Mouse (Mus musculus) liver, adult 2 months (tissue): ENCODE results near the gene Slc25a25. TPM values are rescaled to one million over a fixed set of nuclear protein-coding genes. Genes with fewer than 3 reads are reported as not detected.

ENCODE experiments used
- DNase-seq: peaks from one replicate; pipeline ENCODE4 v3.0.0-alpha.2; 2011; ENCODE audit warnings: low read depth, low spot score; ENCODE audit errors: extremely low read depth
- H3K27ac ChIP-seq: fragments of 200-500 bp; replicated peaks from 2 replicates; pipeline ENCODE4 v1.5.1; 2012; ENCODE audit warnings: low read depth, mild to moderate bottlenecking, control low read depth, inconsistent platforms, low read length; ENCODE audit not compliant: insufficient read depth
- H3K27me3 ChIP-seq: fragments of 200-500 bp; 2 replicates; pipeline ENCODE4 v1.6.1; 2012; ENCODE audit warnings: mild to moderate bottlenecking, moderate library complexity, low read length, inconsistent platforms; ENCODE audit not compliant: control insufficient read depth, insufficient read depth
- H3K36me3 ChIP-seq: fragments of 200-500 bp; 2 replicates; pipeline ENCODE4 v1.6.1; 2012; ENCODE audit warnings: low read length, inconsistent platforms; ENCODE audit not compliant: control insufficient read depth, insufficient read depth
- H3K4me1 ChIP-seq: fragments of 200-500 bp; 2 replicates; pipeline ENCODE4 v1.6.1; 2011; ENCODE audit warnings: low read length; ENCODE audit not compliant: control insufficient read depth, insufficient read depth
- H3K4me3 ChIP-seq: fragments of 200-500 bp; 2 replicates; pipeline ENCODE4 v1.5.1; 2011; ENCODE audit warnings: low read depth, mild to moderate bottlenecking, control low read depth, low read length, moderate library complexity; ENCODE audit not compliant: insufficient read depth
- H3K79me2 ChIP-seq: fragments of 200-500 bp; 2 replicates; pipeline ENCODE4 v1.6.1; 2012; ENCODE audit warnings: inconsistent platforms, mild to moderate bottlenecking, low read length, moderate library complexity; ENCODE audit not compliant: control insufficient read depth, insufficient read depth
- H3K9ac ChIP-seq: fragments of 200-500 bp; 2 replicates; pipeline ENCODE4 v1.6.1; 2012; ENCODE audit warnings: low read depth, mild to moderate bottlenecking, control low read depth, inconsistent platforms, low read length
- CTCF ChIP-seq: fragments of 200-500 bp; IDR thresholded peaks from 2 replicates; pipeline ENCODE4 v1.5.1; 2011; ENCODE audit warnings: low read depth, low read length, control low read depth
- POLR2A ChIP-seq: fragments of 200-500 bp; IDR thresholded peaks from 2 replicates; pipeline ENCODE4 v1.6.1; 2011; ENCODE audit warnings: low read length, control low read depth; ENCODE audit not compliant: insufficient read depth; ENCODE audit errors: extremely low read depth
- WGBS: fragments of 180-500 bp; shearing (Covaris S2); methylation state at CpG from one replicate; pipeline ENCODE4 v1.1.7; 2018; 5-methylcytosine and 5-hydroxymethylcytosine counted together
- polyA plus RNA-seq: library from polyadenylated mRNA; depleted of rRNA; stranded (reverse); fragments of >200 nt; gene quantifications from 2 replicates; pipeline ENCODE4 v1.2.3, GENCODE M21; 2012
- total RNA-seq: library from RNA; depleted of rRNA; stranded (reverse); fragments of >200 nt; gene quantifications from 2 replicates; pipeline ENCODE4 v1.2.3, GENCODE M21; 2014

The Slc25a25 gene
- total and polyA plus RNA-seq, 2 experiments, result 41.9 to 57.9 TPM

DNA sequence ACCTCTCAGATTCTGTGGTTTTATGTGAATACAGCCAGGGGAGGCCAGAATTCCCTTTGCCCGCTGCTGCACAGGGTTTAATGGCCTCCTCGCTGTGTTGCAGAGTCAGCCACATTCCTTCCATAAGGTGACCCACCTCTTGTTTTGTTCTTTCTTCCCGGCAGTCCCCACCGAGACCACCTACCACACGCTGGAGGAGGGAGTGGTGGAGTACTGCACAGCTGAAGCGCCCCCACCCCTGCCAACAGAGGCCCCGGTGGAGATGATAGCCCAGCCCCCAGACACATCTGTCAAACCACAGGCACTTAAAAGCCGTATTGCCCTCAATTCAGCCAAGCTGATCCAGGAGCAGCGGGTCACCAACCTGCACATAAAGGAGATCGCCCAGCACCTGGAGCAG is 3.4 kb upstream of the Slc25a25 start:
- 95% methylated on average over 10 of the region's 10 CpGs for WGBS
- no peaks in the 10 kb centered on the region for H3K27me3 ChIP-seq
- H3K36me3 ChIP-seq, result no peaks in the 10 kb centered on the region; the same call in 1 of the 2 replicates
- peaks cover 9% of the 10 kb centered on the region for H3K79me2 ChIP-seq
- no peak for TF ChIP-seq POLR2A
- TF ChIP-seq CTCF, result no peak
- H3K4me3 ChIP-seq, result no peak overlapping the region
- H3K4me1 ChIP-seq, result peaks cover 19% of the 10 kb centered on the region
- H3K27ac ChIP-seq, result no peak overlapping the region
- DNase-seq, result no peak
- no peak overlapping the region for H3K9ac ChIP-seq

DNA sequence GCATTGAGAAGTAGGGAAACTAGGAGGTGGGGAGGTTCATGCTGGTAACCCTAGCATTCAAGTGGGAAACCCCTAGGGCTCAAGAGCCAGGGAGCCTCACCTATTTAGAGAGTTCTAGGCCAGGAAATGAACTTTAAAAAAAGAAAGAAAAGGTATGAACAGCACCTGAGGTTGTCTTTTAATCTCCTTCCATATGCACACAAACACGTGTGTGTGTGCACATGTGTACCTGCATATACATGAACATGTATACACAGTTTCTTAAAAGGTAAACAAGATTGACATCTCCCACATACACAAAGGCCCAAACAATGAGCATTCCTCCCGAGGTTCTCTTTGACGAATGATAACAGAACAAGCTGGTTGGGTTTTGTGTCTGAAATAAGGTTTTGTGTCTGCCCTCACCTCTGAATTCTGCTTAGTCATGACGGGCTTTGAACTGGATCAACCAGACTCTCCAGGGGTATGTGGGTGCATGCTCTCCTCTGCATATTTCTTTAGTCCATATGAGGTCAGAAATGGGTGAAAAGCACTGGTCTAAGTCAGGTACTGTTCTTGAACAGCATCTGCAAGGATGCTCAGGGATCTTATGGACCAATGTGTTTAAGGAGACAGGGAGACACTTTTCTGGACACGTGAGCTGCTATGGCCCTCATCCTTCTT is 2.5 kb upstream of the Slc25a25 start:
- Histone ChIP-seq H3K36me3 (no peaks in the 10 kb centered on the region; the same call in 1 of the 2 replicates), H3K4me1 (peaks cover 20% of the 10 kb centered on the region), H3K9ac (no peak overlapping the region), H3K4me3 (no peak overlapping the region), H3K27ac (no peak overlapping the region), H3K79me2 (peaks cover 9% of the 10 kb centered on the region), H3K27me3 (no peaks in the 10 kb centered on the region)
- no peak for DNase-seq
- 70% methylated on average over 5 of the region's 5 CpGs for WGBS
- no peak for TF ChIP-seq POLR2A
- TF ChIP-seq CTCF, result no peak

- peaks cover 25% of the 10 kb centered on the region for H3K4me1 ChIP-seq
- DNase-seq, result no peak
- H3K9ac ChIP-seq, result peak overlapping the region; percentile 44
- H3K36me3 ChIP-seq, result no peaks in the 10 kb centered on the region; the same call in 1 of the 2 replicates
- 71% methylated on average over 16 of the region's 16 CpGs for WGBS
- no peaks in the 10 kb centered on the region for H3K27me3 ChIP-seq
- H3K4me3 ChIP-seq, result peak overlapping the region; percentile 53
- no peak for TF ChIP-seq CTCF
- no peak for TF ChIP-seq POLR2A
- H3K79me2 ChIP-seq, result peaks cover 9% of the 10 kb centered on the region
- peak overlapping the region; percentile 66 for H3K27ac ChIP-seq
These were observed 1.3 kb upstream of the Slc25a25 start for GRCm38 (mm10) chr2:32452441-32452971.

GRCm38 (mm10) chr2:32451870-32452372 is 676 bp upstream of the Slc25a25 start:
- under 1% methylated on average over 25 of the region's 25 CpGs for WGBS
- Histone ChIP-seq H3K4me3 (peak overlapping the region; percentile 53), H3K79me2 (peaks cover 9% of the 10 kb centered on the region), H3K27me3 (no peaks in the 10 kb centered on the region), H3K9ac (peak overlapping the region; percentile 44), H3K27ac (peak overlapping the region; percentile 77), H3K36me3 (no peaks in the 10 kb centered on the region; the same call in 1 of the 2 replicates), H3K4me1 (peaks cover 25% of the 10 kb centered on the region)
- peak; percentile 99 for DNase-seq
- TF ChIP-seq CTCF (no peak), POLR2A (0 out of 2 replicates have a peak, but pooled peaks have one; percentile 40)

GRCm38 (mm10) chr2:32449761-32450754 is 1.2 kb downstream of the Slc25a25 start, which contains the start of gene Naif1:
TSS of gene Naif1 (plus strand) at chr2:32450457.
- Histone ChIP-seq H3K27me3 (no peaks in the 10 kb centered on the region), H3K36me3 (peaks cover 2% of the 10 kb centered on the region; the same call in 1 of the 2 replicates), H3K4me3 (peak within 1 kb of the TSS; percentile 83), H3K79me2 (peaks cover 12% of the 10 kb centered on the region), H3K4me1 (peaks cover 25% of the 10 kb centered on the region), H3K27ac (peak within 1 kb of the TSS; percentile 67), H3K9ac (peak within 1 kb of the TSS; percentile 97)
- no peak for DNase-seq
- WGBS, result 45% methylated on average over 15 of the region's 15 CpGs
- TF ChIP-seq CTCF (no peak), POLR2A (no peak)
